Mouse (Mus musculus): ENCODE measurements at regions not wholly inside any gene's neighbourhood (a gene's known extent, or its start where the extent isn't known, plus 50 kb on each side); places are given as distances from the start of the nearest gene placed in this dataset.

DNA sequence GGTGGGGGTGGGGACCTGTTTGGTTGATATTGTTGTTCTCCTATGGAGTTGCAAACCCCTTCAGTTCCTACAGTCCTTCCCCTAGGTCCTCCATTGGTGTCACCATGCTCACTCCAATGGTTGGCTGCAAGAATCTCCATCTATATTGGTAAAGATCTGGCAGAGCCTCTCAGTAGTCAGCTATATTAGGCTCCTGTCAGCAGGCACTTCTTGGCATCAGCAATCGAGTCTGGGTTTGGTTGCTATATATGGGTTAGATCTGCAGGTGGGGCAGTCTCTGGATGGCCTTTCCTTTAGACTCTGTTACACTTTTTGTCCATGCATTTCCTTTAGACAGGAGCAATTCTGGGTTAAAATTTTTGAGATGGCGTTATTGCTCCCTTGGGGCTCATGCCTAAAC is 238.4 kb upstream of the Slco6c1 start:
- intact Hi-C loops (cut with DNase I): no loop called here
- no peak for DNase-seq

DNA sequence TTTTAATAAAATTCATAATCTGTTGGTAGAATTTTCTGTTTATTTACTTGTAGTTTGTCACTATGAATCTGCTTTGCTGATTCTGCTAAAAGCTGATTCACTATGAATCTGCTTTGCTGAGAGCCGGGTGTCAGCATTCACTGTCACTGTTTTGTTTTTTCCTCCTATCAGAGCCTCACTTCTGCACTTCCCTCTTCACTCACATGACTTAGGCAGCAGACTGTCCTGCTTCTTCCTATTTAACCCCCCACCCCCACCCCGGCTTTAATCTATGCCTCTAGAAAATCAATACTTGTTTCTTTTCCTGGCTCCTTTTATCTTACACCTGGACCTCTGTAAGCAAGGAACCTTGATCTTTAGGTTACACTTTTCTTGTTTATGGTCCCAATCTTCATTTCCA is 191.5 kb upstream of the Slco6c1 start:
- intact Hi-C loops (cut with DNase I): loop anchor here (5.0 kb wide), 1 partner anchor 192 kb away; the partner anchor contains the start of gene Slco6c1
- no peak for DNase-seq
